Mouse (Mus musculus): ENCODE results near the gene Dus3l.

- TF ChIP-seq TCF12 (IDR thresholded peaks at IDR 0.05; ENCODE audit: low read depth, low read length) = no peak
- TF ChIP-seq GATA1 (IDR thresholded peaks at IDR 0.05; ENCODE audit: low read depth, low read length) = no peak
- TF ChIP-seq RCOR1 (IDR thresholded peaks at IDR 0.05; ENCODE audit: low read depth, low read length) = no peak
- no peak for TF ChIP-seq POLR2A (IDR thresholded peaks at IDR 0.05; ENCODE audit: control insufficient read depth in 1 of 2, insufficient read depth in 1 of 2, low read depth in 1 of 2, low read length in 2 of 2, poor library complexity in 1 of 2)
Observed at GRCm38 (mm10) chr17:56788886-56789285, 24.3 kb downstream of the Dus3l start.

Data from MEL (cell line).